In the genomic region with DNA sequence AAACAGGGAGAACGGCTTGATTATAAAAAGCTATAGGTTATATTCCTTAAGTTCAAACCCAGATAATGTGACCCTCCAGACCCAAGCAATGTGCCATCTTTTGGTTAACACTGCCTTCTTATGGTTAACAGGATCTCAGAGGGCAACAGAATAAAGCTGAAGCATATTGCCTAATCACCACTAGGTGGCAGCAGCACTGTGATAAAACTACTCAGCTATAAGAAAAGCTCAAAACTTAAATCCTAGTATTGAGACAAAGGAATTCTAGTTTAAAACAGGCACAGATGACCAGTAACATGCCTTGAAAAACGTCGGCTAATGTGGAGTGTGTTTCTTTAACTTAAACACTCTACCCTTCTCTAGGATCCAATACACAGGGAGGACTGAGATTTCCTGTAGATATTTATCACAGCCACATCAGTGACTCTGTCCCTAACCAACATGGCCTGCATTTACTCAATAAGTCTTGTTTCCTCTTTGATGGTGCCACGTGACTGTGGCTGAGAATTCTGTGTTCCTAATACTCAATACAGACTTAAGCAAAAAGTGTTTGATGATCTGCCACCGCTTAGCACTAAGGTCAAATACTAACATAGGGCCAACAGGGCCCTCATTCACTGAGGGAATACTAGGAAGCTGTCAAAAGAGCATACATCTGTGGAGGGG, we compare ENCODE assay signal across 8 mouse cellular contexts. TPM values are rescaled to one million over a fixed set of nuclear protein-coding genes. Genes with fewer than 3 reads are reported as not detected.
DNase-seq lines count a peak whose midpoint lies in the region; ATAC-seq and TF ChIP-seq lines count a peak whose summit lies in the region.

No protein-coding gene starts in this region.

- no peak overlapping the region for H3K4me3 ChIP-seq in forebrain, postnatal 0 days (ENCODE audit: low read depth, low read length)
- no peak overlapping the region for H3K4me3 ChIP-seq in forebrain, embryonic 15.5 days

- no peak overlapping the region for H3K9ac ChIP-seq in forebrain, postnatal 0 days
- H3K9ac ChIP-seq in forebrain, embryonic 15.5 days (replicated peaks): no peak overlapping the region

- H3K9me3 ChIP-seq in forebrain, postnatal 0 days (ENCODE audit: low read length): no peaks in the 10 kb centered on the region
- no peaks in the 10 kb centered on the region for H3K9me3 ChIP-seq in forebrain, embryonic 15.5 days

- 37% methylated on average over 5 of the region's 5 CpGs for WGBS in forebrain, postnatal 0 days
- WGBS in forebrain, embryonic 15.5 days: 41% methylated on average over 5 of the region's 5 CpGs

- H3K4me1 ChIP-seq in forebrain, postnatal 0 days (ENCODE audit: insufficient read depth): peaks cover 5% of the 10 kb centered on the region
- peaks cover 14% of the 10 kb centered on the region for H3K4me1 ChIP-seq in forebrain, embryonic 15.5 days

- peak; percentile 90 for TF ChIP-seq CTCF in forebrain, postnatal 0 days (IDR thresholded peaks at IDR 0.05; ENCODE audit: low read depth)

- ATAC-seq in forebrain, postnatal 0 days: no peak
- no peak for ATAC-seq in forebrain, embryonic 15.5 days (replicated peaks)

- no peak overlapping the region for H3K4me2 ChIP-seq in forebrain, postnatal 0 days (ENCODE audit: low read depth)
- no peak overlapping the region for H3K4me2 ChIP-seq in forebrain, embryonic 15.5 days (replicated peaks)

- peak; percentile 82 for DNase-seq in forebrain, postnatal 0 days
- DNase-seq in right cerebral cortex, postnatal 10 days (ENCODE audit: low spot score in 2 of 2): peak; percentile 64 to 67
- DNase-seq in right cerebral cortex, postnatal 36 days (ENCODE audit: low spot score in 2 of 2): no peak
- peak; percentile 70 for DNase-seq in cerebellum, postnatal 14 days
- DNase-seq in kidney, postnatal 14 days: peak; percentile 67
- DNase-seq in naive thymus-derived CD4-positive, alpha-beta T cell, adult 2 months (ENCODE audit: low read depth): peak; percentile 82
- DNase-seq in urinary bladder, adult 2 months (ENCODE audit: low spot score): no peak

- H3K27ac ChIP-seq in forebrain, postnatal 0 days (ENCODE audit: low read depth, low read length): no peak overlapping the region
- H3K27ac ChIP-seq in forebrain, embryonic 15.5 days (replicated peaks): no peak overlapping the region

- no peaks in the 10 kb centered on the region for H3K27me3 ChIP-seq in forebrain, postnatal 0 days (ENCODE audit: insufficient read depth, low read length)
- H3K27me3 ChIP-seq in forebrain, embryonic 15.5 days: no peaks in the 10 kb centered on the region

- H3K36me3 ChIP-seq in forebrain, postnatal 0 days (ENCODE audit: insufficient read depth): no peaks in the 10 kb centered on the region
- H3K36me3 ChIP-seq in forebrain, embryonic 15.5 days: peaks cover 8% of the 10 kb centered on the region

RNA-seq across cellular contexts. Expression of a gene that starts 3.8 kb away (rescaled TPM):
- 22.5 and 26.8 TPM in 2 replicates for total RNA-seq in forebrain, postnatal 0 days (2014; rRNA removed)
- 124 and 139 TPM in 2 replicates for polyA plus RNA-seq in forebrain, postnatal 0 days (2015; fragmentation: Nextera tagmentation; extraction: Ambion mirVana)
- polyA plus RNA-seq in forebrain, embryonic 15.5 days (2015; fragmentation: Nextera tagmentation; extraction: Ambion mirVana): 148 and 166 TPM in 2 replicates
- 206 and 215 TPM in 2 replicates for polyA plus RNA-seq in urinary bladder, adult 2 months (2012; rRNA removed)

RNA-seq across cellular contexts. Expression of a gene that starts 4.0 kb away (rescaled TPM):
- 17.5 and 19.5 TPM in 2 replicates for total RNA-seq in forebrain, postnatal 0 days (2014; rRNA removed)
- polyA plus RNA-seq in forebrain, postnatal 0 days (2015; fragmentation: Nextera tagmentation; extraction: Ambion mirVana): 35.9 and 39.3 TPM in 2 replicates
- polyA plus RNA-seq in forebrain, embryonic 15.5 days (2015; fragmentation: Nextera tagmentation; extraction: Ambion mirVana): 48.1 and 49.6 TPM in 2 replicates
- polyA plus RNA-seq in urinary bladder, adult 2 months (2012; rRNA removed): 29.3 and 33.9 TPM in 2 replicates

Comparison
In these comparisons a context has a peak if more than half of its experiments do, and no peak if none do; other contexts are left out.
1. DNase-seq: peak in forebrain, postnatal 0 days (single experiment), right cerebral cortex, postnatal 10 days (2 of 2), cerebellum, postnatal 14 days (2 of 2), kidney, postnatal 14 days (single experiment) and naive thymus-derived CD4-positive, alpha-beta T cell, adult 2 months (single experiment); none in right cerebral cortex, postnatal 36 days (0 of 2) and urinary bladder, adult 2 months (single experiment).